Mouse (Mus musculus) WW6 (cell line): ENCODE results near the gene Zfp879.

Source experiments
- DNase-seq: peaks from one replicate; pipeline ENCODE4 v3.0.0-alpha.2; 2013; ENCODE audit warnings: low read depth, low spot score

The Zfp879 gene

DNA sequence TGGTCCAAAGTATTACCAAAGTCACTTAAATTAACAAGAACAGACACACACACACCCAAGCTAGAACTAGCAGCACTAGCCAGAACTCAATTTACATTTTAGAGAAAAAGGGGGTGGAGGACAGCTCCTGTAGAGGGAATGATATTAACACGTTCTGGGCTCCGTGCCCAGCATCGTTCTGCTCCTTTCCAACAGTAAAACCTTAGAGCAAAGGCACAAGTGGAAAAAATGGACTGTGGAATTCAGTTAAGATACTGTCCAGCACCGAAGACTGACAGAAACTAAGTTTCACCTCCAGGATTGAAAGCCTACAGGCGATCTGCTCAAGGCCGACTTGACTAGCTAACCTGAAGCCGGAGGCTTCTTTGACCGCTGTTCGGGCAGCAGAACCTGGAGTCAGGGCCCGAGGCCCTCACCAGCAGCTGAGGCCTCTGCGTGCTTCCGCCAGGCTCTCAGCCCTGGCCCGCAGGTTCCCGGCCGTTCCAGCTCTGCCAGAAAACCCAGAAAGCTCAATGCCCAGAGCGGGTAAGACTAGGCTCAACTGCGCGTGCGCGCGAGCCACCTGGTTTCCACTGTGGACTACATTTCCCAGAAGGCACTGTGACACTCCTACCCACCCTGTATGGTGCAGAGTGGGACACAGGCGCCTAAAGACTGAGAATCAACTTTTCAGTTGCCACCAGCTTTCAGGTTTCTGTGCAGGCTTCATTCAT lies at the start of gene Zfp879:
Gene Zfp879 (minus strand): TSS at position 530 of the 713 bp plus-strand sequence.
- peak; percentile 76 for DNase-seq

DNA sequence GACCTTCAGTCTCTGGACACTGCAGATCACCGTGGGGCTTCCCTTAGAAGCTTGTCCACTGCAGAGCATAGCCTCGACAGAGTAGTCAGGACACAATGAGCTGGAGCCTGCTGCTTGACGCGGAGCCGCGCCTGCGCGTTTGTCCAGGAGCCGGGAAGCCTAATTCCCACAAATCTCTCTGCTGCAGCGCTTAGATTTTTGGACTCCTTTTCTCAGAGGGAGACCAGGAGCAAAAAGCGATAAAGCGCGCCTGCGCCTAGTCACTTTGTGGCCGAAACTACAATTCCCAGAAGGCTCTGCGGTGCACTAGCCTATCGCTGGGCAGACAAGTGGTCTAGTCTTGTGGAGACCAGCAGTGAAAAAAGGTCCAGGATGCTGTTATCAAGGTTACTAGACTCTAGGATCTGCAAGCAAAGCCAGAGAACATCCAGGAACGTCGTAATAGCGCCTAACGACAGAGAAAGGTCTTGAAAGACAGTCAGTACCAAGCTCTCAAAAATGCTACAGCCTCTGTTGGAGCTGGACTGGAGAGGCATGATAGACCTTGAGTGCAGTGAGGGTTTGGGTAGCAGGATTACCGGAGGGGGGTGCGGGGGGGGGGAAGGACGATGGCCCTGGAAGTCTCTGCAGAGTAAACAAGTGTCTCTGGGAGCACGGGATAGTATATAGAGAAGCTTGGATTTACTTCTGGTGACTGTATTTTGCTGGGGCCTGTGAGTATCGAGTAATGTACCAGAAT lies 46.2 kb upstream of the Zfp879 start, which contains the start of gene Zfp454:
Gene Zfp454 (minus strand): TSS at position 262 of the 739 bp plus-strand sequence.
- DNase-seq = peak; percentile 79

GRCm38 (mm10) chr11:50886933-50887293 lies 45.6 kb upstream of the Zfp879 start:
- DNase-seq = no peak

DNA sequence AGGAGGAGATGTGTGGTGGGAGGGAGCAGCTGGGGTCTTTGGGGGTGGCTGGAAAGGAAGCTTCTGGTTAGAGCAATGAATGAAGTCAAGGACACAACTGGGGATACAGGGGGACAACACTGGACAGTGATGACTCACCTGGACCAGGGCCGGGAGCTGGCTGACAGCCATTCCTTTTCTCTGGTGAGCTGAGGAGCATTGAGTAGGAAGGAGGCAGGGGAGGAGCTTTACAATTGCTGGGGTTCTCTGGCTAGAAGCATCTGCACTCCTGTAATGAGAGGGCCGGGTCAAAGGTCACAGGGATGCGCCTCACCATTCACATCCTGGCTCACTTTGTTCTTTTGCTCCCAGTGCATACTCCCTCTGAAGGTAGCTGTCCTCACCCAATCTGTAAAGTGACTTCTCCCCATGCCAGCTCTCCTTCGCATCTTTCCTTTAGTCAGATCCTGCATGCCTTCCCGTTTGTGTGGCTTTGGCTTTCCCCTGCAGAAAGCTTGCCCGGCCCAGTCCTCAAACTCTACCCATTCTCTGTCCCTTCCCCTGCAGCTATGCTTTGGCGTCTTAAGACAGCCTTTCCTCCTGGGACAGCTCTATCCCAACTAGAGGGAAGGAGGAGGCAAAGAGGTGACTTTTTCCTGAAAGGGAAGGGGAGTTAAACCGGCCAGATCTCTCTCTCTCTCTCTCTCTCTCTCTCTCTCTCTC lies 45.0 kb upstream of the Zfp879 start:
- no peak for DNase-seq

DNA sequence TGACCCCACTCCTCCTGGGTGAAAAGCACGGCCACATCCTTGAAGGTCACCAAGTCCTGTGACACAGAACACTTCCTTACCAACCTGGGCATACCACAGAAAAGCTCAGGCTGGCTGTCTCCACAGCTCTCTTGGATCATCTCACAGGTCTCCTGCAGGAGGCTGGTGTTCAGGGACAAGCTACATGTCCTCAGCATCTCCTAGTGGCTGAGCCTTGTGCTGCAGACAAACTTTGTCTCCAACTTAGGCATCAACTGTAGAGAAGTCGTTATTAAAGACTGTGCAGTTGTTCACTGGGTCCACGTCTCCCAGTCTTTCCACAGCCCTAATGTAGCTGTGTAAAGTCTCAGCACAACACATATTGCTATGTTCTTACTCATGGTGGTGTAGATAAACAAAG lies 42.4 kb upstream of the Zfp879 start:
- DNase-seq = no peak

GRCm38 (mm10) chr11:50878641-50879040 lies 37.3 kb upstream of the Zfp879 start:
- no peak for DNase-seq

- DNase-seq = no peak
Measured at GRCm38 (mm10) chr11:50850989-50851601, 9.7 kb upstream of the Zfp879 start.

GRCm38 (mm10) chr11:50850177-50850735 lies 8.9 kb upstream of the Zfp879 start, which contains the start of gene Grm6:
Grm6 (plus strand) TSS chr11:50850685.
- no peak for DNase-seq

- no peak for DNase-seq
Measured at GRCm38 (mm10) chr11:50849310-50849709, 8.0 kb upstream of the Zfp879 start.

- no peak for DNase-seq
Measured at GRCm38 (mm10) chr11:50848520-50849137, 7.3 kb upstream of the Zfp879 start.

- DNase-seq = no peak
Measured at GRCm38 (mm10) chr11:50847047-50847446, 5.7 kb upstream of the Zfp879 start.

DNA sequence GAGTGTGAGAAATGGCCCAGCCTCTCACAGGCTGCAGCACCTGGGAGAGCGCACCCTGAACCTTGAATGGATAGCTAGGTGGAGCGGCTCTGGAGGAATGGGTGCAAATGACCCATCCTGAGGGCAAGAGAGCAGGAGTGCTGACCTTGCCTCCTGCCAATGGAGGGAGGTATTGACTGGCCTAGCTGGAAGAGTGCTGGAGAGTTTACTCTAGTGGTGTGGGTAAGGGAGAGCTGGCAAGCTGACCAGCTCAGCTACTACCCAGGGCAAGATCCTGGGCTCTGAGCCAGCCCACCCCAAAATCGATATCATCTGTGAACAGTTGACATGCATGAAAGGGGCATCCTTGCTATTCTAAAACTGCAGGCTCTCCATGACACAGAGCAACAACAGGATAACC lies 4.6 kb upstream of the Zfp879 start:
- DNase-seq = no peak

DNA sequence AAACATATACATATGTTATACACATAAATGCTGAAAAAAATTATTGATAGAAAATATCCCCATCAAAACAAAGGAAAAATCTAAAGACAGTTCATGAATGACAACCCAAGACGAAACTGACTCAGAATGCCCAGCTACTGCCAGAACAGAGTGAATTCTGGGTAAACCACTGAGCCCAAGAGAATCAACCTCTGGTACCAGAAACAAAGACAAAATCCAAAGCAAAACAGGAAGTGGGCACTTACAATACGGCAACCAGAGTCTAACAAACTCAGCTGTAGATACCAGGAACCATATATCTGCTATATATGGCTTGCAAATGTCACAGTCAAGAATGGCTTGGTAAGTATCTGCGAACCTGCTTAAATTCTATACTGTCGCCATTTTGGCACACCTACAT lies 5.6 kb downstream of the Zfp879 start:
- DNase-seq = no peak

DNA sequence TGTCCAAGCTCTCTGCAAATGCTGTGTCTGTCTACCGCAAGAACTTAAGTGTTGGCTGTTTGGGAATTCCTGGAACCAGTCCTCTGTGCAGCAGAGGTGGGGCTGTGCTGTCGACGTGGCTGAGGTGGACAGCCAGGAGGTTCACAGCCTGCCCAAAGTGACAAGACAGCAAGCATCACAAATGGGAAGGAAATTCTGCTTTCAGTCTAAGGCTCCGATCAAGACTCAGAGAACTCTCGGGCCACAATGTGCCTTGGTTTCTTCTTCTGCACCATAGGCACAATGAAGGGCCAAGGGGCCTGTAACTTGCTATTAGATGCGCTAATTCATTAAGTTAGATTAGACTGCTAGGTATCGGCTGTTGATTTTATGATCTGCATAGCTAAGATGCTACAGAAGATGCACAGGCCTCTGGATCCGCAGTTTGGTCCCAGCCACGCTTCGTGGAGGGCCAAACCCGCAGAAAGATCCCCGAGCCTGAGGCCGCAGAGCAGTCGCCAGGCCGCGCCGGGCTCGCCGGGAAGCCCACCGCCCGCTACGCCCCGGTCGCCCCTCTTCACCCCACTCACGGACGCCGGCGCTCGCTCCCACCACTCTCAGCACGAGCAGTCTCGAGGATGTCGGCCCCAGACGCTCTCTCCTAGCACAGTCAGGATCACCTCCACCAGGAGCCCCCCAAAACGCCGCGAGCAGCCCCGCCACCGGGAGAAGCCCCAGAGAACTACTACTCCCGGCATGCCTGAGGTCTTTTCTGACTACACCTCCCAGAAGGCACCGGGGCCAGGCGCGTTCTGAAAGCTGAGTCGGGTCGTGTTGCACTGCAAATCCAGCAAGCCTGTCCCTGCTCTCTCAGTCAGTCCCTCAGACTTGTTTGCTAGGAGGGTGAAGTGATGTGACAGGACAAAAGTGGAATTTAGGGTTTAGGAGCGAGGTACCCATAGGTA lies 14.1 kb downstream of the Zfp879 start, which contains the start of gene Zfp354c:
Gene Zfp354c (minus strand): TSS at position 715 of the 944 bp plus-strand sequence.
- DNase-seq = peak; percentile 65

- no peak for DNase-seq
Measured at GRCm38 (mm10) chr11:50826214-50826613, 15.1 kb downstream of the Zfp879 start.

GRCm38 (mm10) chr11:50814233-50814632 lies 27.1 kb downstream of the Zfp879 start:
- no peak for DNase-seq

GRCm38 (mm10) chr11:50798836-50799235 lies 42.5 kb downstream of the Zfp879 start:
- DNase-seq = no peak

GRCm38 (mm10) chr11:50797674-50798073 lies 43.7 kb downstream of the Zfp879 start:
- DNase-seq = no peak
